Mouse (Mus musculus) CH12.LX (cell line): Measurements from ENCODE around the gene Chaf1a. TPM values are rescaled to one million over a fixed set of nuclear protein-coding genes. Genes with fewer than 3 reads are reported as not detected.

Source experiments
- DNase-seq: peaks from one replicate; pipeline ENCODE4 v3.0.0-alpha.2; 2013; ENCODE audit errors: extremely low read depth
- H3K27ac ChIP-seq: 2 replicates; pipeline ENCODE4 v1.5.1; 2012; ENCODE audit warnings: low read depth, mild to moderate bottlenecking, control low read depth, moderate library complexity; ENCODE audit not compliant: insufficient read depth
- H3K27me3 ChIP-seq: replicated peaks from 2 replicates; pipeline ENCODE3; 2012; ENCODE audit warnings: inconsistent platforms
- H3K36me3 ChIP-seq, 2 experiments: replicated peaks in 1 of 2; 2 replicates each; pipeline versions ENCODE3 to v1.6.1; 2012; ENCODE audit warnings: inconsistent platforms in 1 of 2, low read length in 1 of 2, mild to moderate bottlenecking in 1 of 2, mixed read lengths in 1 of 2, moderate library complexity in 1 of 2; ENCODE audit not compliant: control insufficient read depth in 1 of 2, insufficient read depth in 1 of 2
- H3K4me1 ChIP-seq, 2 experiments: 2 replicates each; pipeline ENCODE4 v1.6.1; 2012; ENCODE audit warnings: inconsistent platforms in 1 of 2, moderate library complexity in 1 of 2; ENCODE audit not compliant: insufficient read depth in 2 of 2, control insufficient read depth in 1 of 2
- H3K4me2 ChIP-seq: 2 replicates; pipeline ENCODE4 v1.6.1; 2012; ENCODE audit warnings: low read depth, mild to moderate bottlenecking, control low read depth; ENCODE audit not compliant: poor library complexity, insufficient read depth, severe bottlenecking
- H3K4me3 ChIP-seq, 3 experiments: fragments of 150-350 bp in 1 of 3; sonication (generic) in 1 of 3; replicated peaks in 1 of 3; 2 replicates each; pipeline versions ENCODE3 to v1.5.1; 2011 to 2012; ENCODE audit warnings: low read depth in 2 of 3, low read length in 2 of 3, mild to moderate bottlenecking in 2 of 3, moderate library complexity in 2 of 3, control low read depth in 1 of 3, improper control_type of control experiment in 1 of 3, inconsistent platforms in 1 of 3, mixed read lengths in 1 of 3; ENCODE audit not compliant: poor library complexity in 1 of 3
- H3K79me2 ChIP-seq: replicated peaks from 2 replicates; pipeline ENCODE4 v1.6.1; 2012; ENCODE audit warnings: mild to moderate bottlenecking, moderate library complexity; ENCODE audit not compliant: control insufficient read depth, poor library complexity, insufficient read depth, severe bottlenecking; ENCODE audit errors: extremely low read depth
- H3K9ac ChIP-seq: 2 replicates; pipeline ENCODE4 v1.6.1; 2012; ENCODE audit warnings: low read depth, mild to moderate bottlenecking, control low read depth, moderate library complexity; ENCODE audit not compliant: insufficient read depth
- H3K9me3 ChIP-seq: replicated peaks from 2 replicates; pipeline ENCODE3; 2012; ENCODE audit warnings: low read length, inconsistent platforms, mixed read lengths
- BHLHE40 ChIP-seq: IDR thresholded peaks from 2 replicates; pipeline ENCODE4 v1.6.1; 2011; ENCODE audit warnings: mild to moderate bottlenecking, low read depth, low read length, improper control_type of control experiment
- EP300 ChIP-seq: IDR thresholded peaks from 2 replicates; pipeline ENCODE4 v1.6.1; 2011; ENCODE audit warnings: low read length, improper control_type of control experiment
- HCFC1 ChIP-seq: IDR thresholded peaks from 2 replicates; pipeline ENCODE4 v1.6.1; 2012; ENCODE audit warnings: low read depth, mild to moderate bottlenecking, inconsistent platforms, low read length, improper control_type of control experiment
- JUN ChIP-seq: IDR thresholded peaks from 2 replicates; pipeline ENCODE4 v1.6.1; 2011; ENCODE audit warnings: low read depth, mild to moderate bottlenecking, low read length, improper control_type of control experiment, moderate library complexity; ENCODE audit not compliant: insufficient read depth
- MAX ChIP-seq: IDR thresholded peaks from 2 replicates; pipeline ENCODE4 v1.6.1; 2011; ENCODE audit warnings: low read length, improper control_type of control experiment
- MAZ ChIP-seq: IDR thresholded peaks from 2 replicates; pipeline ENCODE4 v1.6.1; 2012; ENCODE audit warnings: low read depth, mild to moderate bottlenecking, inconsistent platforms, low read length, improper control_type of control experiment, moderate library complexity
- MXI1 ChIP-seq: IDR thresholded peaks from 2 replicates; pipeline ENCODE4 v1.6.1; 2011; ENCODE audit warnings: mild to moderate bottlenecking, low read depth, low read length, improper control_type of control experiment
- MYC ChIP-seq: IDR thresholded peaks from 2 replicates; pipeline ENCODE4 v1.6.1; 2011; ENCODE audit warnings: low read depth, mild to moderate bottlenecking, improper control_type of control experiment, low read length
- NELFE ChIP-seq: IDR thresholded peaks from 2 replicates; pipeline ENCODE4 v1.6.1; 2011; ENCODE audit warnings: low read depth, low read length, improper control_type of control experiment
- PAX5 ChIP-seq: IDR thresholded peaks from 2 replicates; pipeline ENCODE4 v1.6.1; 2012; ENCODE audit warnings: low read length, inconsistent platforms, mixed read lengths
- POLR2A ChIP-seq: IDR thresholded peaks from 2 replicates; pipeline ENCODE4 v1.6.1; 2011; ENCODE audit warnings: low read depth, mild to moderate bottlenecking, improper control_type of control experiment, low read length
- RCOR1 ChIP-seq: conservative IDR thresholded peaks from 2 replicates; pipeline ENCODE4 v1.6.1; 2012; ENCODE audit warnings: low read depth, mild to moderate bottlenecking, inconsistent platforms, low read length, improper control_type of control experiment
- SIN3A ChIP-seq: IDR thresholded peaks from 2 replicates; pipeline ENCODE4 v1.6.1; 2012; ENCODE audit warnings: low read length, improper control_type of control experiment, inconsistent platforms
- TCF12 ChIP-seq: IDR thresholded peaks from 2 replicates; pipeline ENCODE4 v1.6.1; 2014; ENCODE audit warnings: low read depth, mild to moderate bottlenecking, inconsistent platforms, low read length, improper control_type of control experiment
- ZKSCAN1 ChIP-seq: IDR thresholded peaks from 2 replicates; pipeline ENCODE4 v1.6.1; 2012; ENCODE audit warnings: low read depth, inconsistent platforms, low read length, improper control_type of control experiment, borderline replicate concordance
- ZMIZ1 ChIP-seq: IDR thresholded peaks from 2 replicates; pipeline ENCODE4 v1.6.1; 2012; ENCODE audit warnings: low read depth, mild to moderate bottlenecking, inconsistent platforms, low read length, improper control_type of control experiment
- dilution Hi-C: fragments of 300-500 bp; cut with MboI; formaldehyde crosslinking; loops from 2 replicates; pipeline ENCODE4 v1.14.3; 2020; ENCODE audit warnings: low sequenced_read_pairs; ENCODE audit not compliant: extremely low pct_unique_long_range_greater_than_20kb, extremely low pct_ligation_motif_present
- in situ Hi-C: fragments of 300-500 bp; cut with MboI; formaldehyde crosslinking; loops from 3 replicates; pipeline ENCODE4 v1.14.3; 2019; ENCODE audit warnings: low sequenced_read_pairs, low pct_ligation_motif_present, low pct_unique_long_range_greater_than_20kb, mixed read lengths
- polyA plus RNA-seq: library from polyadenylated mRNA; unstranded; fragments of >175 nt; gene quantifications from 2 replicates; pipeline ENCODE4 v1.2.1, GENCODE M21; 2012; ENCODE audit warnings: low read depth; ENCODE audit not compliant: insufficient read length
- total RNA-seq, 2 experiments: library from RNA; depleted of rRNA; stranded (reverse); fragments of 300-350 nt in 1 of 2; fragments of >200 nt in 1 of 2; gene quantifications; 2 replicates each; pipeline ENCODE4 v1.2.3; 2012 to 2014

Gene Chaf1a
- total and polyA plus RNA-seq, 3 experiments, result 18.4 to 97.1 (median 39.3) TPM

DNA sequence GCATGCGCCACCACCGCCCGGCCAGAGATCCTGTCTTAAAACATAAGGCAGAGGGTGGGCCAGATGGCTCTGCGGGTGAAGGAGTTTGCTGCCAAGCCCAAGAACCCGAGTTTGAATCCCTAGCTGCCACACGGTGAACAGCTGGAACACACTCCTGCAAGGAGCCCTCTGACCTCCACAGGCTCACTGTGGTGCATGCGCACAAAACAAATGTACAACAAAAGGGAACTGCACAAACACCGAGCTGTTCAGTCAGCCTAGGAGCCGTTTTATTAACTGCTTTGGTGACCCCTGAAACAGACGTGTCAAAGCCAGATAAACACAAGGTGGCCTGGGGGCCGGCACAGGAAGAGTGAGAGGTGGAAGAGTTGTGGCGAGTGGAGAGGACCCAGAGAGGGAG is 79.2 kb downstream of the Chaf1a start:
- H3K27me3 ChIP-seq, result peaks cover 24% of the 10 kb centered on the region
- H3K9ac ChIP-seq, result no peak overlapping the region
- dilution Hi-C loops (no loop called here), in situ Hi-C loops (loop anchor here (5.0 kb wide), 1 partner anchor 37 kb away; no protein-coding TSS in a partner anchor)
- TF ChIP-seq HCFC1 (no peak), MAZ (no peak), ZMIZ1 (no peak), JUN (no peak), BHLHE40 (no peak), PAX5 (no peak), ZKSCAN1 (no peak)
- H3K36me3 ChIP-seq, result peaks cover 0 to 10% of the 10 kb centered on the region in 2 experiments
- H3K4me1 ChIP-seq, result 0 out of 4 replicates have a peak, but pooled peaks cover 0 to 2% of the 10 kb centered on the region in 2 experiments
- no peak overlapping the region for H3K4me2 ChIP-seq
- peaks cover 20% of the 10 kb centered on the region for H3K9me3 ChIP-seq
- H3K79me2 ChIP-seq, result no peaks in the 10 kb centered on the region
- H3K4me3 ChIP-seq, result no peak overlapping the region
- H3K27ac ChIP-seq, result no peak overlapping the region
- no peak for DNase-seq

DNA sequence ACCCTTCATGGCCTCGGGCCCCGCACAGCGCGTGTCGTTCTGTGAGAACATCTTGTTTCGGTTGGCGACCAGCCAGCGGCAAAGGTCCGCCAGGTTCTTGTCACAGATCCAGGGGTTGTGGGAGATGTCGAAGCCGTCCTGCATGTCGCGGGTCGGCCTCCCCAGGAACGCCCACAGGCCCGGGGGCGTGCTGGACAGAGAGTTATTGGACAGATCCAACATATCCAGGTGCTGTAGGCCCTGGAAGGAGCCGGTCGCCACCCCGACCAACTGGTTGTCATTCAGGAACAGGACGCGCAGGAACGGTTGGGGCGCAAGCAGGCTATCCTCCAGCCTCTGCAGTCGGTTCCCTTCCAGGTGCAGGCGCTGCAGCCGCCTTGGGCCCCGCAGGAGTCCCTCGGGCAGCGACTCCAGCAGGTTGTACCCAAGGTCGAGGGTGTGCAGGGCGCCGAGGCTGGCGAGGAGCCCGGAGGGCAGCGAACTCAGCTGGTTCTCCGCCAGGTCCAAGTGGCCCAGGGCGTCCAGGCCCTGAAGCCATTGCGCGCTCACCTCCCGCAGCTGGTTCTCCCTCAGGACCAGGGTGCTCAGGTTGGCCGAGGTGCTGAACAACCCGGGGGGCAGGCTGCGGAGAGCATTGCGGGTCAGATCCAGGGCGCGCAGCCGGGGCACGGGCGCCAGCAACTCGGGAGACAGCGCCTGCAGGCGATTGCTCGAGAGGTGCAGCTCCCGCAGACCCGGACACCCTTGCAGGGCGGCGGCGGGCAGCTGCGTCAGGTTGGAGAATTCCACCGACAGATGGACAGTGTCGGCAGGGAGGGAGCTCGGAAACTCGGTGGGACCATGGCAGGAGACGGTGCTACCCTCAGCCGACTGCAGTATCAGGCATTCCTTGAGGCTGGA is 80.0 kb downstream of the Chaf1a start:
- dilution Hi-C loops (no loop called here), in situ Hi-C loops (loop anchor here (5.0 kb wide), 1 partner anchor 38 kb away; no protein-coding TSS in a partner anchor)
- no peak overlapping the region for H3K9ac ChIP-seq
- H3K27ac ChIP-seq, result no peak overlapping the region
- no peak overlapping the region for H3K4me2 ChIP-seq
- H3K4me1 ChIP-seq, result 0 out of 4 replicates have a peak, but pooled peaks cover 0 to 2% of the 10 kb centered on the region in 2 experiments
- H3K4me3 ChIP-seq, result no peak overlapping the region
- TF ChIP-seq TCF12, result no peak
- no peak for TF ChIP-seq RCOR1
- TF ChIP-seq MAX, result no peak
- TF ChIP-seq SIN3A, result no peak
- TF ChIP-seq ZMIZ1, result no peak
- TF ChIP-seq MXI1, result no peak
- no peak for TF ChIP-seq NELFE
- TF ChIP-seq POLR2A, result no peak
- TF ChIP-seq HCFC1, result no peak
- no peak for TF ChIP-seq MYC
- no peak for TF ChIP-seq EP300
- TF ChIP-seq MAZ, result no peak
- H3K9me3 ChIP-seq, result peaks cover 20% of the 10 kb centered on the region
- peaks cover 24% of the 10 kb centered on the region for H3K27me3 ChIP-seq
- no peak for DNase-seq
- H3K36me3 ChIP-seq, result peaks cover 0 to 12% of the 10 kb centered on the region in 2 experiments
- H3K79me2 ChIP-seq, result no peaks in the 10 kb centered on the region
